Mouse (Mus musculus): Measurements from ENCODE around the gene Krt26.

Krt26 gene

DNA sequence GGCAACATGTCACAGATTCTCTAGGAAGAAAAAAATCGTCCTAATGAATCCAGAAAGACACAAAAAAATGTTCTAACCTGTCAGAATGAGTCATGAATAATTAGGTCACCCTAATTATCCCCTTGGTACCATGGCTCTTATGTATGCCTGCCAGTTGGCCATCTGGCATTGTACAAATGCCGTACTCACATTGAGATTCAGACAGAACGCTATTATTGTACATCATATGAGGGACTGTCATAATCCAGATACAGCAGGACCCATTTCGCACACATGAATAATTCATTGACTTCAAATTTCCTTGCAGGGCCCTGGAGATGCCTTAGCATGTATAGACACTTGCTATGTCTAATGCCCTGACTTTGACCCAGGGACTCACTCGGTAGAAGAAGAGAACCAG is 53.8 kb downstream of the Krt26 start:
- peak; percentile 68 to 76 for DNase-seq

DNA sequence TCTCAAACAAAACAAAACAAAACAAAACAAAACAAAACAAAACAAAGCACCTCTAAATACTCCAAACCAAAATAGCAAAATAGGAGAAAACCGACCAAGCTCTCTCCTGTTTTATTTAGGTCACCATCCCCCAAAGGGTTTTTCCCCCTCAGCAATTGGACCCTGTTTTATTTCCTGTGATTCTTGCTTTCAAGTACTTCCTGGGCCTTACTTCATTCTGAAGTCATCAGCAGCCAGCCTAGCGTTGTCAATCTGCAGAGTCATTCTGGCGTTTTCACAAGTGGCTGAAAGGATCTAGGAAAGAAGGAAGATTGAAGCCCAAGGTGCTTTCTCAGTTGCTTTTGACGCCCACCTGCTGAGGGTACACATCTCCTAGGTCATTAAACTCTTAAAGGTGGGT is 54.4 kb downstream of the Krt26 start:
- no peak for DNase-seq

DNA sequence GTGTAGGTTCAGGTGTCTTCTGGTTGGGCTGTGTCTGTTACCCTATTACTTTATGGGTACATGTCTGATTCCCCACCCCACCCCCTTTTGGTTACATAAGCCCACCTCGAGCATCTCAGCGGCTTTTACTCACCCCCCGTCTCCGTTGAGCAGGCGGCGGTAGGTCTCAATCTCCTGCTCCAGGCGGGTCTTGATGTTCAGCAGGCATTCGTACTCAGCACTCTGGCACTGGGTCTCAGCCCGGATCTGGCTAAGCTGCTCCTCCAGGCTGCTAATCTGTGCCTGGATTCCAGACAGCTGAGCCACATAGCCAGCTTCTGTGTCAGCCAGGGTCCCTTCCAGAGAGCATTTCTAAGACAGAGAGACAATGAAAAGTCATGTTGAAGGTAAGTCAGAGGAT is 56.6 kb downstream of the Krt26 start:
- DNase-seq: peak; percentile 48 to 52

DNA sequence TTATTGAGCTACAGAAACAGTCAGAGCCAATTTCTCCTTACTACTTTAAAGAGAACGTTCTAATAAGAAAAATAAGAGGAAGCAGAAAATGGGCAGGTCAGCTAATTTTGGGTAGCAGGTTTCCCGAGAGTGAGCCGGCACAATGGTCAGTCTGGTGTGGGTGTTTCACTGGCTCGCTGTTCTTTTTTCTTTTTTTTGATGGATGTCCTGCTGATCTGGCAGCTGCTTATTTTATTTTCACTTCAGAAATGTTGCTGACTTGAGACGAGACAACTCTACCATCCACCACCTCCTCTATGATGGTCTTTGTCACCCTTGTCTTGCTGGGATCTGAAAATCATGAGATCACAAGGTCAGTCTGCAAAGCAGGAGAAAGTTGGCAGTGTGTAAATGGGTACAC is 57.8 kb downstream of the Krt26 start:
- DNase-seq: peak; percentile 40 to 56
